Mouse (Mus musculus) heart, postnatal 0 days (tissue): ENCODE results near the gene Lad1. TPM values are rescaled to one million over a fixed set of nuclear protein-coding genes. Genes with fewer than 3 reads are reported as not detected.

Experiments used
- ATAC-seq: fragments of 200-750 bp; cut with Nextera tagmentation; 2 replicates; pipeline ENCODE4 v1.8.0; 2017; ENCODE audit warnings: low read depth, moderate number of reproducible peaks, moderate library complexity; ENCODE audit not compliant: insufficient read depth
- DNase-seq: peaks from one replicate; pipeline ENCODE4 v3.0.0-alpha.2; 2016; ENCODE audit warnings: low spot score
- H3K27ac ChIP-seq: fragments of 300-500 bp; sonication (generic); 2 replicates; pipeline ENCODE4 v1.5.1; 2014; ENCODE audit warnings: low read depth, mild to moderate bottlenecking
- H3K27me3 ChIP-seq: fragments of 300-500 bp; sonication (generic); 2 replicates; pipeline ENCODE4 v1.6.1; 2014; ENCODE audit warnings: low read length, mixed read lengths; ENCODE audit not compliant: control insufficient read depth, insufficient read depth
- H3K36me3 ChIP-seq: fragments of 300-500 bp; sonication (generic); replicated peaks from 2 replicates; pipeline ENCODE4 v1.6.1; 2014; ENCODE audit warnings: low read length, mixed read lengths; ENCODE audit not compliant: control insufficient read depth, insufficient read depth
- H3K4me1 ChIP-seq: fragments of 300-500 bp; sonication (generic); 2 replicates; pipeline ENCODE4 v1.6.1; 2014; ENCODE audit warnings: antibody characterized with exemption; ENCODE audit not compliant: control insufficient read depth, insufficient read depth
- H3K4me2 ChIP-seq: fragments of 300-500 bp; sonication (generic); 2 replicates; pipeline ENCODE4 v1.6.1; 2014; ENCODE audit warnings: low read depth, mild to moderate bottlenecking, low read length, moderate library complexity
- H3K4me3 ChIP-seq: fragments of 300-500 bp; sonication (generic); 2 replicates; pipeline ENCODE4 v1.5.1; 2014; ENCODE audit warnings: low read depth, low read length
- H3K9ac ChIP-seq: fragments of 300-500 bp; sonication (generic); replicated peaks from 2 replicates; pipeline ENCODE4 v1.6.1; 2014; ENCODE audit warnings: low read depth, low read length, mixed read lengths
- H3K9me3 ChIP-seq: fragments of 300-500 bp; sonication (generic); replicated peaks from 2 replicates; pipeline ENCODE4 v1.6.1; 2016; ENCODE audit warnings: low read length; ENCODE audit not compliant: control insufficient read depth
- CTCF ChIP-seq: IDR thresholded peaks from 2 replicates; pipeline ENCODE4 v1.5.1; 2016; ENCODE audit warnings: antibody characterized with exemption, control low read depth, low read depth
- EP300 ChIP-seq: IDR thresholded peaks from 2 replicates; pipeline ENCODE4 v1.6.1; 2016; ENCODE audit warnings: antibody characterized with exemption, low read depth
- WGBS: fragments of 180-500 bp; shearing (Covaris S2); extraction: QIAGEN DNeasy Blood & Tissue Kit; methylation state at CpG from one replicate; pipeline ENCODE4 v1.1.7; 2014; 5-methylcytosine and 5-hydroxymethylcytosine counted together
- polyA plus RNA-seq: library from polyadenylated mRNA; unstranded; fragments of >200 nt; fragmentation: Nextera tagmentation; extraction: Ambion mirVana; gene quantifications from 2 replicates; pipeline ENCODE4 v1.2.1, GENCODE M21; 2015
- total RNA-seq: library from RNA; depleted of rRNA; stranded (reverse); fragments of >200 nt; gene quantifications from 2 replicates; pipeline ENCODE4 v1.2.3, GENCODE M21; 2014; ENCODE audit warnings: low replicate concordance

Gene Lad1
- total and polyA plus RNA-seq, 2 experiments from 2014 or later, result 11.1 to 32.9 TPM

GRCm38 (mm10) chr1:135846632-135847031, 28.2 kb downstream of the Lad1 start:
- H3K4me3 ChIP-seq, result no peak overlapping the region
- H3K4me1 ChIP-seq, result peaks cover 31% of the 10 kb centered on the region
- 65% methylated on average over 5 of the region's 5 CpGs for WGBS
- TF ChIP-seq EP300 (no peak), CTCF (no peak)
- H3K4me2 ChIP-seq, result no peak overlapping the region
- peak overlapping the region; percentile 98 for H3K27ac ChIP-seq
- no peak for DNase-seq
- ATAC-seq, result no peak
- H3K9me3 ChIP-seq, result no peaks in the 10 kb centered on the region
- H3K36me3 ChIP-seq, result peaks cover 91% of the 10 kb centered on the region
- no peaks in the 10 kb centered on the region for H3K27me3 ChIP-seq
- H3K9ac ChIP-seq, result no peak overlapping the region

GRCm38 (mm10) chr1:135847139-135847562, 28.8 kb downstream of the Lad1 start:
- H3K27ac ChIP-seq, result peak overlapping the region; percentile 98
- WGBS, result 29% methylated on average over 6 of the region's 6 CpGs
- peak; percentile 22 for ATAC-seq
- H3K4me3 ChIP-seq, result no peak overlapping the region
- peaks cover 30% of the 10 kb centered on the region for H3K4me1 ChIP-seq
- DNase-seq, result no peak
- TF ChIP-seq CTCF (peak; percentile 65), EP300 (peak; percentile 87)
- peak overlapping the region; percentile 6; the same call in 1 of the 2 replicates for H3K9ac ChIP-seq
- H3K27me3 ChIP-seq, result no peaks in the 10 kb centered on the region
- no peaks in the 10 kb centered on the region for H3K9me3 ChIP-seq
- no peak overlapping the region for H3K4me2 ChIP-seq
- H3K36me3 ChIP-seq, result peaks cover 92% of the 10 kb centered on the region

DNA sequence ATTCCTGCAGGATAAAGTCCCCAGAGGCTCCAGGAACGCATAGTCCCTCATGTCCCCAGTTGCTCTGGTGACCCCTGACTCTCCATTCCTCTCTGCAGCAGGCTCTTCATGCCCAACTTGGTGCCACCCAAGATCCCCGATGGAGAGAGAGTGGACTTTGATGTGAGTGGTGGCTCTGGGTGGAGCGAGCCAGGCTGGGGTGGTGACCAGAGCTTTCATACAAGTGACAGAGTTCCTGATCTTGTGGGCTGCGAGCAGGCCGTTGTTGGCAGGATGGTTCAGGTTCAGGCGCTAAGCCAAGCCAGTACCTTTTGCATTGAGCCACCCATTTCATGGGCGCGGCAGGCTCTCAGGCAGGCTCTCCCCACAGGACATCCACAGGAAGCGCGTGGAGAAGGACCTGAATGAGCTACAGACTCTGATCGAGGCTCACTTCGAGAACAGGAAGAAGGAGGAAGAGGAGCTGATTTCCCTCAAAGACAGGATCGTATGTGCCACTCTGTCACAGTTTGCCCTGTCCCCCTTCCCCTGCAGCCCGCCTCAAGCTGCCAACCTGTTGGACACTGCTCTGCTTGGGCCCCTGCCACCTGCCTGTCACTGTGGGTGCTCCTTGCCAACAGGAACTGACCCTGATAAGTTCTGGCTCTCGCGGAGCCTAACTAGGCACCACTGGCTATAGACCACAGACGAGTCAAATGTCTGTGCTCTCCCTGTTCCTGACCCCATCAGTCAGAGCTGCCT, 29.4 kb downstream of the Lad1 start:
- TF ChIP-seq EP300, result no peak; the same call in 1 of the 2 replicates
- TF ChIP-seq CTCF, result no peak
- WGBS, result 34% methylated on average over 17 of the region's 17 CpGs
- Histone ChIP-seq H3K9me3 (no peaks in the 10 kb centered on the region), H3K27me3 (no peaks in the 10 kb centered on the region), H3K9ac (peak overlapping the region; percentile 6; the same call in 1 of the 2 replicates), H3K4me1 (peaks cover 24% of the 10 kb centered on the region), H3K4me3 (no peak overlapping the region), H3K36me3 (peaks cover 92% of the 10 kb centered on the region), H3K27ac (peak overlapping the region; percentile 98), H3K4me2 (no peak overlapping the region)
- ATAC-seq, result peak; percentile 3; the same call in 1 of the 2 replicates
- no peak for DNase-seq

- TF ChIP-seq CTCF, result peak; percentile 64
- TF ChIP-seq EP300, result peak; percentile 65
- H3K36me3 ChIP-seq, result peaks cover 69% of the 10 kb centered on the region
- no peak overlapping the region for H3K9ac ChIP-seq
- 58% methylated on average over 12 of the region's 12 CpGs for WGBS
- H3K4me2 ChIP-seq, result no peak overlapping the region
- peak overlapping the region; percentile 46 for H3K27ac ChIP-seq
- no peaks in the 10 kb centered on the region for H3K27me3 ChIP-seq
- DNase-seq (peak; percentile 56), ATAC-seq (no peak; the same call in 1 of the 2 replicates)
- H3K9me3 ChIP-seq, result no peaks in the 10 kb centered on the region
- H3K4me1 ChIP-seq, result peaks cover 10% of the 10 kb centered on the region
- no peak overlapping the region for H3K4me3 ChIP-seq
Measured at GRCm38 (mm10) chr1:135850722-135851512, 32.5 kb downstream of the Lad1 start.

- no peak overlapping the region for H3K4me2 ChIP-seq
- TF ChIP-seq EP300 (peak; percentile 86; the same call in 1 of the 2 replicates), CTCF (no peak)
- no peaks in the 10 kb centered on the region for H3K9me3 ChIP-seq
- WGBS, result 52% methylated on average over 13 of the region's 13 CpGs
- peak overlapping the region; percentile 46 for H3K27ac ChIP-seq
- peaks cover 10% of the 10 kb centered on the region; the same call in 1 of the 2 replicates for H3K4me1 ChIP-seq
- H3K4me3 ChIP-seq, result no peak overlapping the region
- no peaks in the 10 kb centered on the region for H3K27me3 ChIP-seq
- no peak for ATAC-seq
- no peak overlapping the region for H3K9ac ChIP-seq
- H3K36me3 ChIP-seq, result peaks cover 58% of the 10 kb centered on the region
- DNase-seq, result peak; percentile 5
Measured at GRCm38 (mm10) chr1:135852044-135852756, 33.8 kb downstream of the Lad1 start.
